Mouse (Mus musculus): ENCODE results near the gene Selenok. TPM values are rescaled to one million over a fixed set of nuclear protein-coding genes. Genes with fewer than 3 reads are reported as not detected.

Gene Selenok
- polyA plus RNA-seq, 1 experiment = 181 TPM

GRCm38 (mm10) chr14:30011886-30012560 lies 43.9 kb downstream of the Selenok start:
- Histone ChIP-seq H3K4me3 (ENCODE audit: insufficient read depth, low read length) (no peak overlapping the region), H3K27ac (ENCODE audit: insufficient read depth, low read length) (no peak overlapping the region)

GRCm38 (mm10) chr14:30014487-30014886 lies 46.4 kb downstream of the Selenok start:
- Histone ChIP-seq H3K27ac (ENCODE audit: insufficient read depth, low read length) (no peak overlapping the region), H3K4me1 (ENCODE audit: control insufficient read depth, insufficient read depth, low read length) (no peaks in the 10 kb centered on the region), H3K4me3 (ENCODE audit: insufficient read depth, low read length) (no peak overlapping the region)
- TF ChIP-seq POLR2A (IDR thresholded peaks at IDR 0.05; ENCODE audit: low read depth, low read length) (no peak), CTCF (IDR thresholded peaks at IDR 0.05; ENCODE audit: borderline replicate concordance, insufficient read depth, low read length) (no peak)

More at GRCm38 (mm10) chr14:30011886-30012560, 43.9 kb downstream of the Selenok start:
- no peaks in the 10 kb centered on the region for H3K4me1 ChIP-seq (ENCODE audit: control insufficient read depth, insufficient read depth, low read length)
- no peak for TF ChIP-seq CTCF (IDR thresholded peaks at IDR 0.05; ENCODE audit: borderline replicate concordance, insufficient read depth, low read length)
- TF ChIP-seq POLR2A (IDR thresholded peaks at IDR 0.05; ENCODE audit: low read depth, low read length) = no peak

GRCm38 (mm10) chr14:30015008-30015407 lies 46.9 kb downstream of the Selenok start:
- Histone ChIP-seq H3K4me1 (ENCODE audit: control insufficient read depth, insufficient read depth, low read length) (no peaks in the 10 kb centered on the region), H3K4me3 (ENCODE audit: insufficient read depth, low read length) (no peak overlapping the region), H3K27ac (ENCODE audit: insufficient read depth, low read length) (no peak overlapping the region)
- no peak for TF ChIP-seq CTCF (IDR thresholded peaks at IDR 0.05; ENCODE audit: borderline replicate concordance, insufficient read depth, low read length)
- no peak for TF ChIP-seq POLR2A (IDR thresholded peaks at IDR 0.05; ENCODE audit: low read depth, low read length)

GRCm38 (mm10) chr14:30016666-30017065 lies 48.6 kb downstream of the Selenok start:
- TF ChIP-seq CTCF (IDR thresholded peaks at IDR 0.05; ENCODE audit: borderline replicate concordance, insufficient read depth, low read length) = no peak
- TF ChIP-seq POLR2A (IDR thresholded peaks at IDR 0.05; ENCODE audit: low read depth, low read length) = no peak
- Histone ChIP-seq H3K4me3 (ENCODE audit: insufficient read depth, low read length) (no peak overlapping the region), H3K27ac (ENCODE audit: insufficient read depth, low read length) (no peak overlapping the region), H3K4me1 (ENCODE audit: control insufficient read depth, insufficient read depth, low read length) (no peaks in the 10 kb centered on the region)

- H3K4me3 ChIP-seq (ENCODE audit: insufficient read depth, low read length) = no peak overlapping the region
- TF ChIP-seq POLR2A (IDR thresholded peaks at IDR 0.05; ENCODE audit: low read depth, low read length) = no peak
- no peak for TF ChIP-seq CTCF (IDR thresholded peaks at IDR 0.05; ENCODE audit: borderline replicate concordance, insufficient read depth, low read length)
Observed at GRCm38 (mm10) chr14:30017794-30018462, 49.8 kb downstream of the Selenok start.

GRCm38 (mm10) chr14:30018463-30018801 lies 50.3 kb downstream of the Selenok start:
- Histone ChIP-seq H3K27ac (ENCODE audit: insufficient read depth, low read length) (no peak overlapping the region), H3K4me3 (ENCODE audit: insufficient read depth, low read length) (no peak overlapping the region), H3K4me1 (ENCODE audit: control insufficient read depth, insufficient read depth, low read length) (no peaks in the 10 kb centered on the region)
- TF ChIP-seq POLR2A (IDR thresholded peaks at IDR 0.05; ENCODE audit: low read depth, low read length) (no peak), CTCF (IDR thresholded peaks at IDR 0.05; ENCODE audit: borderline replicate concordance, insufficient read depth, low read length) (no peak)

More at GRCm38 (mm10) chr14:30017794-30018462, 49.8 kb downstream of the Selenok start:
- Histone ChIP-seq H3K4me1 (ENCODE audit: control insufficient read depth, insufficient read depth, low read length) (no peaks in the 10 kb centered on the region), H3K27ac (ENCODE audit: insufficient read depth, low read length) (no peak overlapping the region)

GRCm38 (mm10) chr14:30018846-30019245 lies 50.7 kb downstream of the Selenok start:
- H3K4me1 ChIP-seq (ENCODE audit: control insufficient read depth, insufficient read depth, low read length) = no peaks in the 10 kb centered on the region
- no peak overlapping the region for H3K4me3 ChIP-seq (ENCODE audit: insufficient read depth, low read length)
- no peak for TF ChIP-seq POLR2A (IDR thresholded peaks at IDR 0.05; ENCODE audit: low read depth, low read length)
- no peak for TF ChIP-seq CTCF (IDR thresholded peaks at IDR 0.05; ENCODE audit: borderline replicate concordance, insufficient read depth, low read length)
- no peak overlapping the region for H3K27ac ChIP-seq (ENCODE audit: insufficient read depth, low read length)

GRCm38 (mm10) chr14:30019375-30019774 lies 51.3 kb downstream of the Selenok start:
- no peak for TF ChIP-seq CTCF (IDR thresholded peaks at IDR 0.05; ENCODE audit: borderline replicate concordance, insufficient read depth, low read length)
- TF ChIP-seq POLR2A (IDR thresholded peaks at IDR 0.05; ENCODE audit: low read depth, low read length) = no peak
- Histone ChIP-seq H3K27ac (ENCODE audit: insufficient read depth, low read length) (no peak overlapping the region), H3K4me3 (ENCODE audit: insufficient read depth, low read length) (no peak overlapping the region), H3K4me1 (ENCODE audit: control insufficient read depth, insufficient read depth, low read length) (no peaks in the 10 kb centered on the region)

- no peak overlapping the region for H3K4me3 ChIP-seq (ENCODE audit: insufficient read depth, low read length)
- TF ChIP-seq CTCF (IDR thresholded peaks at IDR 0.05; ENCODE audit: borderline replicate concordance, insufficient read depth, low read length) = no peak
- TF ChIP-seq POLR2A (IDR thresholded peaks at IDR 0.05; ENCODE audit: low read depth, low read length) = no peak
- no peaks in the 10 kb centered on the region for H3K4me1 ChIP-seq (ENCODE audit: control insufficient read depth, insufficient read depth, low read length)
- no peak overlapping the region for H3K27ac ChIP-seq (ENCODE audit: insufficient read depth, low read length)
Observed at GRCm38 (mm10) chr14:30019792-30020575, 51.9 kb downstream of the Selenok start.
